Mouse (Mus musculus): Measurements from ENCODE around the gene Fxn. TPM values are rescaled to one million over a fixed set of nuclear protein-coding genes. Genes with fewer than 3 reads are reported as not detected.
A peak's percentile ranks its signal among the peaks of the same experiment; 100 is the strongest.

Gene Fxn
- polyA plus RNA-seq, 1 experiment from 2014 or later, result 49.3 TPM

GRCm38 (mm10) chr19:24317731-24318130 lies 37.3 kb upstream of the Fxn start:
- Histone ChIP-seq H3K4me3 (ENCODE audit: low read depth, low read length) (no peak overlapping the region), H3K27me3 (ENCODE audit: control insufficient read depth, insufficient read depth, low read length) (no peaks in the 10 kb centered on the region), H3K4me1 (replicated peaks; ENCODE audit: control insufficient read depth, insufficient read depth, low read length) (no peaks in the 10 kb centered on the region), H3K4me2 (replicated peaks; ENCODE audit: low read depth, low read length) (no peak overlapping the region), H3K36me3 (ENCODE audit: control insufficient read depth, insufficient read depth, low read length) (no peaks in the 10 kb centered on the region), H3K9me3 (ENCODE audit: control insufficient read depth, low read length) (no peaks in the 10 kb centered on the region), H3K9ac (ENCODE audit: low read depth, low read length) (no peak overlapping the region), H3K27ac (ENCODE audit: low read depth, low read length) (no peak overlapping the region)
- DNase-seq (ENCODE audit: low spot score), result no peak
- 85% methylated on average over 2 of the region's 2 CpGs for WGBS
- ATAC-seq (ENCODE audit: low FRiP score), result no peak

DNA sequence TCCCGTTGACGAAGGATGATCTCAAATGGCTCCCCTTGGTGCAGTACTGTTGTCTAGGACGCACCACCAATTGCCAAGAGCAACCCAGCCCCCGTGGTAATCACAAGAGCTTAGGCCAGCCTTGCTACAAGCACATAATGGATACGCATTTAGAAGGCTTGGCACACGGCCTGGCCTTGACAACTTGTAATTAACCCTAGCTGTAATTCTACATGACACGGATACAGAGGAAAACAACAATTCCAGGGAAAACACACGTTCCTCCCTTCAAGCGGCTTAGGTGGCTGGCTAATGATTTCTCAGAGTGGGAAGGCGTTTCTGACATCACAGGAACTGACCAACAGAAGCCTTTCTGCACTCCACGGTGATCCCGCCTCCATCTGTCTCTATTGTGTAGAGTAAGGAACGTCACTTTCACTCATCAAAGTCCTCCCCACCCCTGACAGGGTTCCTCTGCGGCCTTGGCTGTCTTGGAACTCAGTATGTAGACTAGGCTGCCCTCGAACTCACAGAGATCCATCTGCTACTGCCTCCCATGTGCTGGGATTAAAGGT lies 36.7 kb upstream of the Fxn start:
- H3K27ac ChIP-seq (ENCODE audit: low read depth, low read length), result no peak overlapping the region
- WGBS, result 65% methylated on average over 15 of the region's 15 CpGs
- H3K9me3 ChIP-seq (ENCODE audit: control insufficient read depth, low read length), result no peaks in the 10 kb centered on the region
- no peaks in the 10 kb centered on the region for H3K4me1 ChIP-seq (replicated peaks; ENCODE audit: control insufficient read depth, insufficient read depth, low read length)
- H3K9ac ChIP-seq (ENCODE audit: low read depth, low read length), result no peak overlapping the region
- no peak overlapping the region for H3K4me3 ChIP-seq (ENCODE audit: low read depth, low read length)
- DNase-seq (ENCODE audit: low spot score), result no peak
- no peaks in the 10 kb centered on the region for H3K27me3 ChIP-seq (ENCODE audit: control insufficient read depth, insufficient read depth, low read length)
- no peak overlapping the region for H3K4me2 ChIP-seq (replicated peaks; ENCODE audit: low read depth, low read length)
- H3K36me3 ChIP-seq (ENCODE audit: control insufficient read depth, insufficient read depth, low read length), result no peaks in the 10 kb centered on the region
- ATAC-seq (ENCODE audit: low FRiP score), result no peak

- DNase-seq (ENCODE audit: low spot score), result no peak
- Histone ChIP-seq H3K9me3 (ENCODE audit: control insufficient read depth, low read length) (no peaks in the 10 kb centered on the region), H3K9ac (ENCODE audit: low read depth, low read length) (no peak overlapping the region), H3K4me1 (replicated peaks; ENCODE audit: control insufficient read depth, insufficient read depth, low read length) (no peaks in the 10 kb centered on the region), H3K27me3 (ENCODE audit: control insufficient read depth, insufficient read depth, low read length) (no peaks in the 10 kb centered on the region), H3K4me2 (replicated peaks; ENCODE audit: low read depth, low read length) (no peak overlapping the region), H3K4me3 (ENCODE audit: low read depth, low read length) (no peak overlapping the region), H3K36me3 (ENCODE audit: control insufficient read depth, insufficient read depth, low read length) (no peaks in the 10 kb centered on the region), H3K27ac (ENCODE audit: low read depth, low read length) (no peak overlapping the region)
- ATAC-seq (ENCODE audit: low FRiP score), result no peak
- 80% methylated on average over 9 of the region's 9 CpGs for WGBS
Measured at GRCm38 (mm10) chr19:24316060-24316725, 35.8 kb upstream of the Fxn start.

- DNase-seq (ENCODE audit: low spot score) (no peak), ATAC-seq (ENCODE audit: low FRiP score) (no peak)
- H3K4me3 ChIP-seq (ENCODE audit: low read depth, low read length), result no peak overlapping the region
- no peaks in the 10 kb centered on the region for H3K36me3 ChIP-seq (ENCODE audit: control insufficient read depth, insufficient read depth, low read length)
- WGBS, result 95% methylated on average over 4 of the region's 4 CpGs
- no peak overlapping the region for H3K27ac ChIP-seq (ENCODE audit: low read depth, low read length)
- no peaks in the 10 kb centered on the region for H3K4me1 ChIP-seq (replicated peaks; ENCODE audit: control insufficient read depth, insufficient read depth, low read length)
- no peak overlapping the region for H3K4me2 ChIP-seq (replicated peaks; ENCODE audit: low read depth, low read length)
- no peaks in the 10 kb centered on the region for H3K9me3 ChIP-seq (ENCODE audit: control insufficient read depth, low read length)
- no peak overlapping the region for H3K9ac ChIP-seq (ENCODE audit: low read depth, low read length)
- no peaks in the 10 kb centered on the region for H3K27me3 ChIP-seq (ENCODE audit: control insufficient read depth, insufficient read depth, low read length)
Measured at GRCm38 (mm10) chr19:24315234-24315633, 34.8 kb upstream of the Fxn start.

- Histone ChIP-seq H3K4me3 (ENCODE audit: low read depth, low read length) (no peak overlapping the region), H3K4me1 (replicated peaks; ENCODE audit: control insufficient read depth, insufficient read depth, low read length) (no peaks in the 10 kb centered on the region), H3K36me3 (ENCODE audit: control insufficient read depth, insufficient read depth, low read length) (no peaks in the 10 kb centered on the region), H3K9ac (ENCODE audit: low read depth, low read length) (no peak overlapping the region), H3K27me3 (ENCODE audit: control insufficient read depth, insufficient read depth, low read length) (no peaks in the 10 kb centered on the region), H3K9me3 (ENCODE audit: control insufficient read depth, low read length) (no peaks in the 10 kb centered on the region), H3K4me2 (replicated peaks; ENCODE audit: low read depth, low read length) (no peak overlapping the region), H3K27ac (ENCODE audit: low read depth, low read length) (no peak overlapping the region)
- no peak for DNase-seq (ENCODE audit: low spot score)
- 96% methylated on average over 11 of the region's 11 CpGs for WGBS
- ATAC-seq (ENCODE audit: low FRiP score), result no peak
Measured at GRCm38 (mm10) chr19:24314676-24315075, 34.3 kb upstream of the Fxn start.

- H3K36me3 ChIP-seq (ENCODE audit: control insufficient read depth, insufficient read depth, low read length), result no peaks in the 10 kb centered on the region
- WGBS, result 52% methylated on average over 12 of the region's 12 CpGs
- peak; percentile 76 for ATAC-seq (ENCODE audit: low FRiP score)
- no peak overlapping the region for H3K27ac ChIP-seq (ENCODE audit: low read depth, low read length)
- peak; percentile 46 for DNase-seq (ENCODE audit: low spot score)
- H3K9me3 ChIP-seq (ENCODE audit: control insufficient read depth, low read length), result no peaks in the 10 kb centered on the region
- H3K27me3 ChIP-seq (ENCODE audit: control insufficient read depth, insufficient read depth, low read length), result no peaks in the 10 kb centered on the region
- no peak overlapping the region for H3K9ac ChIP-seq (ENCODE audit: low read depth, low read length)
- no peak overlapping the region for H3K4me3 ChIP-seq (ENCODE audit: low read depth, low read length)
- H3K4me2 ChIP-seq (replicated peaks; ENCODE audit: low read depth, low read length), result no peak overlapping the region
- H3K4me1 ChIP-seq (replicated peaks; ENCODE audit: control insufficient read depth, insufficient read depth, low read length), result peaks cover 6% of the 10 kb centered on the region; the same call in 1 of the 2 replicates
Measured at GRCm38 (mm10) chr19:24312556-24313342, 32.3 kb upstream of the Fxn start.

DNA sequence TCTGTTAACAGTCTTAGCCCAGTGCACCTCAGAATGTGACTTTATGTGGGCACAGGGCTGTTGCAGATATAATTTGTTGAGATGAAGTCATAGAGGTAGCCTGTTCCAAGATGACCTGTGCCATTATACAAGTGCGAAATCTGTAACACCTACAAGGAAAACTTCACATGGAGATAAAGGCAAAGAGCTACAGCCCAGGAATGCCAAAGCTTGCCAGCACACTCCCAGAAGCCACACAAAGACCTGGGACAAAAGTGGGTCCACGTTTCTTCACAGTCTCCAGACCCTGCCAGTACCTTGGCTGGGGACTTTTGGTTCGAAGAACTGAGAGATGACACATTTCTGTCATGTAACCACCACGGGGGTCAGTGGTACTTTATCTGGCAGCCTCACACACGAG lies 31.6 kb upstream of the Fxn start:
- Histone ChIP-seq H3K36me3 (ENCODE audit: control insufficient read depth, insufficient read depth, low read length) (no peaks in the 10 kb centered on the region), H3K4me1 (replicated peaks; ENCODE audit: control insufficient read depth, insufficient read depth, low read length) (peaks cover 8% of the 10 kb centered on the region; the same call in 1 of the 2 replicates), H3K27ac (ENCODE audit: low read depth, low read length) (no peak overlapping the region), H3K9me3 (ENCODE audit: control insufficient read depth, low read length) (no peaks in the 10 kb centered on the region), H3K4me3 (ENCODE audit: low read depth, low read length) (no peak overlapping the region), H3K4me2 (replicated peaks; ENCODE audit: low read depth, low read length) (no peak overlapping the region), H3K9ac (ENCODE audit: low read depth, low read length) (no peak overlapping the region), H3K27me3 (ENCODE audit: control insufficient read depth, insufficient read depth, low read length) (no peaks in the 10 kb centered on the region)
- DNase-seq (ENCODE audit: low spot score) (no peak), ATAC-seq (ENCODE audit: low FRiP score) (no peak)
- WGBS, result 81% methylated on average over 5 of the region's 5 CpGs

- no peak overlapping the region for H3K4me2 ChIP-seq (replicated peaks; ENCODE audit: low read depth, low read length)
- H3K36me3 ChIP-seq (ENCODE audit: control insufficient read depth, insufficient read depth, low read length), result no peaks in the 10 kb centered on the region
- H3K27me3 ChIP-seq (ENCODE audit: control insufficient read depth, insufficient read depth, low read length), result no peaks in the 10 kb centered on the region
- no peaks in the 10 kb centered on the region for H3K9me3 ChIP-seq (ENCODE audit: control insufficient read depth, low read length)
- peak overlapping the region; percentile 60 for H3K27ac ChIP-seq (ENCODE audit: low read depth, low read length)
- ATAC-seq (ENCODE audit: low FRiP score) (peak; percentile 38; the same call in 1 of the 2 replicates), DNase-seq (ENCODE audit: low spot score) (peak; percentile 45)
- WGBS, result 3% methylated on average over 5 of the region's 5 CpGs
- H3K9ac ChIP-seq (ENCODE audit: low read depth, low read length), result peak overlapping the region; percentile 34
- peaks cover 8% of the 10 kb centered on the region; the same call in 1 of the 2 replicates for H3K4me1 ChIP-seq (replicated peaks; ENCODE audit: control insufficient read depth, insufficient read depth, low read length)
- no peak overlapping the region for H3K4me3 ChIP-seq (ENCODE audit: low read depth, low read length)
Measured at GRCm38 (mm10) chr19:24308305-24308705, 27.9 kb upstream of the Fxn start.

Measured in hindbrain, embryonic 11.5 days (tissue).